ENCODE assay signal across 20 mouse cellular contexts in the genomic region with DNA sequence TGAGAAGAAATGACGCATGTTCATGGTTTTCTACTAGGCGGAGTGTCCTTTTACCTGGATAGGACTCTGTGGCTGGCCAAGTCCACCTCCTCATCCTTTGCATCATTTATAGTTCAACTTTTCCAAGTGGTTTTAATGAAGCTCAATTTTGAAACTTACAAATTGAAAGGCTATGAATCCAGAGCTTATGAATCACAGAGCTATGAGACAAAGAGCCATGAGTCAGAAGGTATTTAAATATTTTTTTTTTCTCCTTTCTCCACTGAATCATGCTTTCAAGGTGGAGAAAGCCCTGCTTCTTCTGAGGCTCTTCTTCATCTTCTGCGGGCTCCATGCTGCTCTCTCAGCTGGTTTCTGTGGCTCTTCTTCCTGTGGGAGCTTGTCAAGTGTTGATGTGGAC.
"Had no signal": no experiment of that assay in that cellular context is flagged by ENCODE, and none has a peak within 500 bp of the region (broad histone marks: within the 10 kb centered on the region; RNA-seq: fewer than 3 reads in every experiment).

No protein-coding gene starts in this region.

- H3K27ac ChIP-seq: limb, embryonic 10.5 days; limb, embryonic 13.5 days; liver, embryonic 12.5 days; liver, embryonic 15.5 days; lung, embryonic 15.5 days; macrophage; midbrain, embryonic 13.5 days; neural tube, embryonic 13.5 days had no signal

- H3K4me3 ChIP-seq: limb, embryonic 10.5 days; limb, embryonic 13.5 days; liver, embryonic 12.5 days; liver, embryonic 15.5 days; lung, embryonic 15.5 days; midbrain, embryonic 13.5 days; myocyte; neural tube, embryonic 13.5 days had no signal

- DNase-seq: kidney, adult 18-20 months; kidney, adult 9 months; kidney, postnatal 14 days; kidney, postnatal 4 days; layer of hippocampus, adult 9-11 months; liver; lung, adult 18-20 months; lung, postnatal 10 days; right cerebral cortex, postnatal 14 days; right cerebral cortex, postnatal 4 days; thymus, postnatal 25 days had no signal

- H3K4me1 ChIP-seq: limb, embryonic 10.5 days; limb, embryonic 13.5 days; lung, embryonic 15.5 days; midbrain, embryonic 13.5 days; neural tube, embryonic 13.5 days had no signal
